Mouse (Mus musculus) lung, adult 2 months (tissue): ENCODE data around the gene Mapk13.

Source experiments
- CTCF ChIP-seq: fragments of 200-500 bp; IDR thresholded peaks from 2 replicates; pipeline ENCODE4 v1.5.1; 2011; ENCODE audit warnings: mild to moderate bottlenecking, low read length, control low read depth; ENCODE audit not compliant: insufficient read depth
- POLR2A ChIP-seq: fragments of 200-500 bp; IDR thresholded peaks from 2 replicates; pipeline ENCODE4 v1.6.1; 2011; ENCODE audit warnings: low read depth, mild to moderate bottlenecking, control low read depth, low read length, borderline replicate concordance; ENCODE audit errors: extremely low read depth

GRCm38 (mm10) chr17:28776817-28777216 is 7.7 kb downstream of the Mapk13 start:
- TF ChIP-seq POLR2A (no peak), CTCF (no peak)
